Mouse (Mus musculus): ENCODE measurements around the gene Naxd. TPM values are rescaled to one million over a fixed set of nuclear protein-coding genes. Genes with fewer than 3 reads are reported as not detected.

Gene Naxd
- polyA plus RNA-seq, 1 experiment from 2014 or later, result 105 TPM

DNA sequence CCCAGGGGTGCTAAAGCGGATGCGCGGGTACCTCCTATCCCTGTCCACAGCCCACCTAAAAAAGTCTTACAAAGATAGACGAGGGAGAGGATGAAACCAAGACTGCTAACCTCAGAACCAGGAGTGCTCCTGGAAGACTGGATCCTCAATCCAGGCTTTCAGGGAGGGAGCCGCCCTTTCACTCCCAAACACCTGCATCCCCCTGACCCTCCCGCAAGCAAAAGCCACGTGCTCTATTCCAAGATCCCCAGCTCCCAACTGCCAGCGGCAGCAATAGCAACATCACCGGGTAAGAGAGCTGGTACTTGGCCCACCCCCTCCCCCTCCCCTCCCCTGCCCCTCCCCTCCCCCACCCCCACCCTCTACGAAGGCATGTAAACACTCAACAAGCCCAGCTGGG, 21.9 kb upstream of the Naxd start:
- ATAC-seq (ENCODE audit: insufficient read depth, low FRiP score, low read depth), result no peak
- H3K27ac ChIP-seq, result no peak overlapping the region
- H3K27me3 ChIP-seq (replicated peaks), result peaks cover 22% of the 10 kb centered on the region
- no peak overlapping the region for H3K9ac ChIP-seq
- 15% methylated on average over 9 of the region's 10 CpGs for WGBS
- no peak overlapping the region for H3K4me3 ChIP-seq (replicated peaks)
- H3K4me2 ChIP-seq, result no peak overlapping the region
- no peaks in the 10 kb centered on the region for H3K9me3 ChIP-seq
- peaks cover 33% of the 10 kb centered on the region for H3K4me1 ChIP-seq
- no peaks in the 10 kb centered on the region for H3K36me3 ChIP-seq

DNA sequence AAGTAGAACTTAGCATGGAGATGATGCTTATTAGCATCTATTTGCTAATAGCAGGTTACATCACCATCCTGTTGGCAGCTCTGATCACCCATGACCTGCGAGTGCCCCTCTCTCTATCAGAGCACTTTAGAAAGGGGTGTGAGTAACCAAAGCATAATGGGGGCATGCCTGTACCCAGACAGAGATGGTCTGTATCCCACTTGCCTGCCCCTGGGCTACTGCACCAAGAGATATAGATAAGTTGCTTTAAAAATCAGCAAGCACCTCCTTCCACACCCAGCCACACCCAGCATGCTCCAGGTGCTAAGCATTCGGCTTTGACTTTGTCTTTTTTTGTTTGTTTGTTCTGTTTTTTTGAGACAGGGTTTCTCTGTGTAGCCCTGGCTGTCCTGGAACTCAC, 21.4 kb upstream of the Naxd start:
- Histone ChIP-seq H3K36me3 (no peaks in the 10 kb centered on the region), H3K4me2 (peak overlapping the region; percentile 95; the same call in 1 of the 2 replicates), H3K27ac (no peak overlapping the region), H3K4me3 (replicated peaks) (no peak overlapping the region), H3K9ac (no peak overlapping the region), H3K9me3 (no peaks in the 10 kb centered on the region), H3K4me1 (peaks cover 33% of the 10 kb centered on the region), H3K27me3 (replicated peaks) (peaks cover 22% of the 10 kb centered on the region)
- no peak for ATAC-seq (ENCODE audit: insufficient read depth, low FRiP score, low read depth)
- 27% methylated on average over 2 of the region's 2 CpGs for WGBS

DNA sequence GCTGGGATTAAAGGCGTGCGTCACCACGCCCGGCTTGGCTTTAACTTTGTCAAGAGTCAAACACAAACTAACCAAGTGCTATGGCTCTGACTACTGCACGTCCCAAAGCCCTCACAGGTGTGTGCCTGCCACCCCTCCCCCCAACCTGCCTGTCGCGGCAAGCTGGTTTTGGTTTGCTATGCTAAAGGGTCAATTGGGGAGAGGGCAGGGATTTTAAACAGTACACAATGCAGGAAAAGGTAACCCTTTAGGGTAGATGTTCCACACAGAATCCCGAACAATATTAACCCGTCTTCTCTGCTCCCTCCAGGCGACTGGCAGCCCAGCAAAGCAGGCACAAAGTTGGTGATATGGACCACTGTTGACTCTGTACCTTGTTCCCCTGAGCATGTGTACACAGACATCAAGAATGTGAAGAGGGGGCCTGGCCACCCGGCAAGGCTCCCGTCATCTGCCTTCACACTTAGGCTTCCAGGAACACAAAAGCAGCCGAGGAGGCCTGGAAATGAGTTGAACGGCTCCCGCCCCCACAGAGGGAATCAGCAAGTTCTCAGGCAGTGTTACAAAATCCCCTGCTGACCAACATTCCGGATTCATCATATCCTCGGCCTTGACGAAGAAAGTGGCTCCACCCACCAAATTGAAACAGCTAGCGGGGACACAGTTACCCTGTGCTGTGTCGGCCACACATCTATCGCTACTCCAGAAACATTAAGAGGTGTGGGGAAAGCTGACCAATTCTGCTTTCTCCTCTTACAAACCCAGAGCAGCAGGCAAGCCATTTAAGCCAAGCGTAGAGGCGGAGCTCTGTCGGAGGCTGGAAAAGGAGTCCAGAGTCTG, 20.7 kb upstream of the Naxd start:
- no peaks in the 10 kb centered on the region for H3K9me3 ChIP-seq
- 10% methylated on average over 24 of the region's 24 CpGs for WGBS
- H3K9ac ChIP-seq, result no peak overlapping the region
- H3K27me3 ChIP-seq (replicated peaks), result peaks cover 22% of the 10 kb centered on the region
- H3K36me3 ChIP-seq, result no peaks in the 10 kb centered on the region
- peak overlapping the region; percentile 95 for H3K4me2 ChIP-seq
- no peak for ATAC-seq (ENCODE audit: insufficient read depth, low FRiP score, low read depth)
- peak overlapping the region; percentile 46; the same call in 1 of the 2 replicates for H3K27ac ChIP-seq
- peaks cover 35% of the 10 kb centered on the region for H3K4me1 ChIP-seq
- H3K4me3 ChIP-seq (replicated peaks), result peak overlapping the region; percentile 61

DNA sequence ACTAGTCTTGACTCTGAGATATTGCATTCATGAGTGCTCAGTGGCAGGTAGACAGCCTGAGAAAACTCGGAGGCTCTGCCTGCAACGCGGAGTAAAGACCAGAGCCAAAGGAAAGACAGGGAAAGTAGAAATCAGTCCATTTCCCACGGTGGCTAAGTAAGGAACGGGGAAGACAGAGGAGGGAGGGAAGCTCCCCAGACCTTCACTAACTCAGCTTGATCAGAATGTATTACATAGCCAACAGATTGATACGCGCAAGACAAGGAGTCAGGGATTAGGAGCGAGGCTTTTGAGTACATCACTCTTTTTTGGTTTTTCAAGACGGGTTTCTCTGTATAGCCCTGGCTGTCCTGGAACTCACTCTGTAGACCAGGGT, 20.1 kb upstream of the Naxd start:
- Histone ChIP-seq H3K27ac (peak overlapping the region; percentile 46; the same call in 1 of the 2 replicates), H3K4me1 (peaks cover 37% of the 10 kb centered on the region), H3K9me3 (no peaks in the 10 kb centered on the region), H3K36me3 (no peaks in the 10 kb centered on the region), H3K27me3 (replicated peaks) (peaks cover 22% of the 10 kb centered on the region), H3K4me2 (peak overlapping the region; percentile 95), H3K9ac (no peak overlapping the region), H3K4me3 (replicated peaks) (peak overlapping the region; percentile 61)
- ATAC-seq (ENCODE audit: insufficient read depth, low FRiP score, low read depth), result no peak
- 4% methylated on average over 9 of the region's 9 CpGs for WGBS

DNA sequence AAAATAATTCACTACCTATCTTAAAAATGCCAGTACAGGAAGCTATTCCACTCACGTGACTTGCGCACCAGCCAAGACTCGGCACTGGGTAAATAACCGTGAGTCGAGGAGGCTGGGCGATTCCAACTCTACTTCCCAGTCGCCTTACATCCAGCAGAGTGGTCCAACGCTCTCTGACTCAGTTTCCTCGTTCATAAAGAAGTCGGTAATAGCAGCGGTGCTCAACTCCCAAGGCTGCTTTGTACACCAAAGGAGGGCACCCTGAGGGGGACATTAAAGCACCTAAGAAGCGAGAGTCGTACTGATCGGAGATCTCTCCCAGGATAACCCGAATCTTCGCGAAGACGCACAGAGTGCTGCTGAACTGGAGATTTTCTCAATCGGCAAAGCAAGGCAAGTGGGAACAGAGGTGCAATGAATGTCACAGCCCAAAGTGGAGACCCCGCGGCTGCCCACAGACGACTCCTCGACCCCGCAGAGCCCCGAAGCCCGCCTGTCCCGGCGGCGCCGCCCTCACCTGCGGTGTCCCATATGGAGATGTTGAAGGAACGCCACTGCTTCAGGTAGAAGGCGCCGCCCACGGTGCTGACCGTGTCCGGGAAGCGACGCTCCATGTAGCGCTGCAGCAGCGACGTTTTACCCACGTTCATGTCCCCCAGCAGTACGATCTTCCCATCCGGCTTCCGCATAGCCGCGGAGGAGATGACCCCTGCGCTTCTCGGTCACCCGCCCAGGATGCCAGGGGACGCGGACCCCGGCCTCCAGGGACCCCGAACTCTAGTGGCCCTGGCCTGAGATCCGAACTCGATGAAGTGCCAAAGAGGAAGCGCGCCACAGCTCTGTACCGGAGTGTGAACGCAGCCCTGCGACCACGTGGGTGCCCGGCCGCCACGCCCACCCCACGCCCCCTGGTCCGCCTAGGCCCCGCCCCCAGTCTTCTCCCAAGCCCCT, 19.2 kb upstream of the Naxd start, which contains the start of gene Rab20:
Gene Rab20 (minus strand): TSS at position 900 of the 951 bp plus-strand sequence.
- H3K27ac ChIP-seq, result no peak within 1 kb of the TSS
- peak; percentile 67 for ATAC-seq (ENCODE audit: insufficient read depth, low FRiP score, low read depth)
- WGBS, result under 1% methylated on average over 69 of the region's 69 CpGs
- peaks cover 37% of the 10 kb centered on the region for H3K4me1 ChIP-seq
- H3K27me3 ChIP-seq (replicated peaks), result peaks cover 22% of the 10 kb centered on the region
- peak within 1 kb of the TSS; percentile 14; the same call in 1 of the 2 replicates for H3K9ac ChIP-seq
- peak within 1 kb of the TSS; percentile 95 for H3K4me2 ChIP-seq
- H3K36me3 ChIP-seq, result no peaks in the 10 kb centered on the region
- peak within 1 kb of the TSS; percentile 61 for H3K4me3 ChIP-seq (replicated peaks)
- no peaks in the 10 kb centered on the region for H3K9me3 ChIP-seq

DNA sequence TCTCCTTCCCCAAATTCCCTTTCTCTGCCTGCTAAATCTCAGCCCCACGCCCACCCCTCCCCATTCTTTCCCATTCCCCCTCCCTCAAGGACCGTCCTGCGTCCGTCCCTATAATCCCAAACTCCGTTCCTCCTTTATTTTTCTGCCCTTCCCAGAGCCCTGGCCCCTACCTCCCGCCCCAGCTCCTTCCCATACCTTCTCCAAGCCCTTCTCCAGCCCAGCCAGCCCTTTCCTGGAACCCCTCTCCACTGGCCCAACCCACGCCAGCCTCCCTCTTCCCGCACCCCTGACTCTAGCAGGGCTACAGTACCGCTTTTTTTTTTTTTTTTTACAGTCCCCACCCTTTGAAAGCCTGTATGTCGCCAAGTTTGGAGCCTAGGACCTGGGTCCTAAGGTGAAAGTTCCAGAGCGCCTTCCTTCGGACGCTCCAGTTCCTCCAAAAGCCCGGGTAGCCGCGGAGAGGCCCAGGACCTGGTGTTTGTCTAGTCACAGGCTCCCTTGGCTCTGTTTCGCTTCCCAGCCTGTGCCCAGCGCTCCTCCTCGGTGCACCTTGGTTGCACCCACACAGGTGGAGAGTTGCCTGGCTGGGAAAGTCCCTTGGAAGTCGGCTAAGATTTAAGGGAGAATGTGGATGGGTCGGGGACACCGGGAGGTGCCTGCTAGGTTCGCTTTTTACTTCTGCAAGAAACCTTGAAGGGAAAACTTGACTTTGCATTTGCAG, 18.3 kb upstream of the Naxd start:
- H3K27ac ChIP-seq, result no peak overlapping the region
- H3K9ac ChIP-seq, result no peak overlapping the region
- 9% methylated on average over 22 of the region's 23 CpGs for WGBS

DNA sequence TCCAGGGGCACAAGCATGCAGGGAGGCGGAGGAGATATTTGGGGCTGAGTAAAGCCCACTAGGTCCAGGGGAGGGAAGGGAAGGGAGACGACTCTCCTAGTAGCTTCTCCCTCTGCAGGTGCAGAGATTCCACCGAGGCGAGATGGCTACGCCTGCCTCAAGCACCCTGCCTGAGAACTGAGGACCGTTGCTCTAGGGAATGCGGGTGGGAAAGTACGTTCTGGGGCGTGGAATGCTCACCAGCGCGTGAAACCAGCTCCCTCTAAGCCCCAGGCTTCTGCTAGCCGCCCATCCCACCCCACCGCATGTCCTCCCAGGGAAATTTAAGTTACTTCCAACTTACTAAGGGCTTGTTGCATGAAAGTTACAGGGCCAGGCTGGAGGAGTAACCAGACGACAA, 17.7 kb upstream of the Naxd start:
- H3K9ac ChIP-seq, result no peak overlapping the region
- no peaks in the 10 kb centered on the region for H3K36me3 ChIP-seq
- no peak for ATAC-seq (ENCODE audit: insufficient read depth, low FRiP score, low read depth)
- H3K27ac ChIP-seq, result no peak overlapping the region
- no peak overlapping the region for H3K4me2 ChIP-seq
- H3K4me3 ChIP-seq (replicated peaks), result no peak overlapping the region
- H3K9me3 ChIP-seq, result no peaks in the 10 kb centered on the region
- WGBS, result 26% methylated on average over 14 of the region's 14 CpGs
- H3K27me3 ChIP-seq (replicated peaks), result peaks cover 22% of the 10 kb centered on the region
- peaks cover 30% of the 10 kb centered on the region for H3K4me1 ChIP-seq

More for the DNA sequence above, 18.3 kb upstream of the Naxd start:
- peak overlapping the region; percentile 95 for H3K4me2 ChIP-seq
- no peaks in the 10 kb centered on the region for H3K36me3 ChIP-seq
- peak overlapping the region; percentile 61 for H3K4me3 ChIP-seq (replicated peaks)
- H3K27me3 ChIP-seq (replicated peaks), result peaks cover 22% of the 10 kb centered on the region
- no peaks in the 10 kb centered on the region for H3K9me3 ChIP-seq
- peaks cover 30% of the 10 kb centered on the region for H3K4me1 ChIP-seq
- ATAC-seq (ENCODE audit: insufficient read depth, low FRiP score, low read depth), result peak; percentile 3; the same call in 1 of the 2 replicates

DNA sequence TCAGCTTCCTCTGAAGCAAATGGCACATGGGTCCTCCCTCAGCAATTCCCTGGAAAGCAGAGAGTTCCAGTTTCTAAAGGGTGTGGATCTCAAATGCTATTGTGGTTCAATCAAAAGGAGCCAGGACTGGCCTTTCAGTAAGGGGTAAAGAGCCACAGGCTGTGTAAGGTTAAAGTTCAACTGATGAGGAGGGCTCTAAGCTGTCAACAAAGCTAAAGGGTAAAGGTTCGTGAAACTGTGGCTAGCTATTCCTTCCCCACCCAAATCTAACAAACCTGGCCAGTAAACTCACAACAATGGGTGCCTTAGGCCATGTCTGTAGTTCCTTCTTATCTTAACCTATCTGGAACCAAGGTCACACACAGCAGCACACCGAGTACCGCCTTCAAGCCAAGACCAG, 15.4 kb upstream of the Naxd start:
- H3K4me1 ChIP-seq, result peaks cover 25% of the 10 kb centered on the region
- no peaks in the 10 kb centered on the region for H3K36me3 ChIP-seq
- H3K4me2 ChIP-seq, result no peak overlapping the region
- H3K9me3 ChIP-seq, result no peaks in the 10 kb centered on the region
- H3K9ac ChIP-seq, result no peak overlapping the region
- 59% methylated on average over 3 of the region's 3 CpGs for WGBS
- no peak overlapping the region for H3K27ac ChIP-seq
- no peak overlapping the region for H3K4me3 ChIP-seq (replicated peaks)
- H3K27me3 ChIP-seq (replicated peaks), result peaks cover 19% of the 10 kb centered on the region
- ATAC-seq (ENCODE audit: insufficient read depth, low FRiP score, low read depth), result no peak

DNA sequence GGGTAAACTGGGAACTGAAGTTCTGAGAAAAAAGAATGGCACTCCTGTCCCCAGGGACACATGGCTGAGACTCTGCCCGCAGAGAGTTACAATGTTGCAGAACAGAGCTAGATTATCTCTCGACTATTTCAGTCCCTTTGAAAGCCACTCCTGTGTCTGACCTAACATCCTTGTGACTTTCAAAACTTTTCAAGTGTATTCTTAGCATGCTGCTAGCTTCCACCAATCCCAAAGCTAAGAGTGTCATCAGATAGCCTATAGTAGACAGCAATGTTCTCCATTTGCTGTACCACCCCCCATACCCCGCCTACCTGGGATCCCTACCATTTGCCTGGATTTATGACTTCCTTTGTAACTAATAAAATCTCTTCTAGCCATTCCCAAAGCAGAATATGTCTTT, 14.8 kb upstream of the Naxd start:
- no peak for ATAC-seq (ENCODE audit: insufficient read depth, low FRiP score, low read depth)
- Histone ChIP-seq H3K36me3 (no peaks in the 10 kb centered on the region), H3K9ac (no peak overlapping the region), H3K27ac (no peak overlapping the region), H3K27me3 (replicated peaks) (peaks cover 19% of the 10 kb centered on the region), H3K9me3 (no peaks in the 10 kb centered on the region), H3K4me1 (peaks cover 22% of the 10 kb centered on the region), H3K4me2 (no peak overlapping the region), H3K4me3 (replicated peaks) (no peak overlapping the region)
- 64% methylated on average over 3 of the region's 3 CpGs for WGBS

DNA sequence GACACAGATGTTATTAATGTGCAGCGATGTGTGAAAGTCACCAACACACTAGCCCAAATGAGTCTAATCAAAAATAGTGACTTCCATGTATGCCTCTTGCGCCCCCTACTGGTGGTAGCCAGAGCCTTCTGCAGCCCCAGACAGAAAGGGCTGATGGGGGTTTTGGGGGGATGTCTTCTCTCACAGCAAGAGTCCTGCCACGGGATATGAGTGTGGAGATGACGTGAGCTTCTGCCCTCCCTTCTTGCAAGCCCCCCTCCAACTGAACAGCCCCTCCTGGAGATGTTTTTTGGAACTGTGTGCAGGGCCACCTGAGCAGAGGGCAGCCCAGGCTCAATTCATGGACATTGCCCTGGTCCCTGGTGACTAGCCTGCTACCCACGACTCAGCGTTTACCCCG, 11.2 kb upstream of the Naxd start:
- Histone ChIP-seq H3K9ac (no peak overlapping the region), H3K27me3 (replicated peaks) (no peaks in the 10 kb centered on the region), H3K27ac (no peak overlapping the region), H3K36me3 (no peaks in the 10 kb centered on the region), H3K4me2 (no peak overlapping the region), H3K4me1 (0 out of 2 replicates have a peak, but pooled peaks cover 4% of the 10 kb centered on the region), H3K4me3 (replicated peaks) (no peak overlapping the region), H3K9me3 (no peaks in the 10 kb centered on the region)
- 23% methylated on average over 7 of the region's 7 CpGs for WGBS
- no peak for ATAC-seq (ENCODE audit: insufficient read depth, low FRiP score, low read depth)

DNA sequence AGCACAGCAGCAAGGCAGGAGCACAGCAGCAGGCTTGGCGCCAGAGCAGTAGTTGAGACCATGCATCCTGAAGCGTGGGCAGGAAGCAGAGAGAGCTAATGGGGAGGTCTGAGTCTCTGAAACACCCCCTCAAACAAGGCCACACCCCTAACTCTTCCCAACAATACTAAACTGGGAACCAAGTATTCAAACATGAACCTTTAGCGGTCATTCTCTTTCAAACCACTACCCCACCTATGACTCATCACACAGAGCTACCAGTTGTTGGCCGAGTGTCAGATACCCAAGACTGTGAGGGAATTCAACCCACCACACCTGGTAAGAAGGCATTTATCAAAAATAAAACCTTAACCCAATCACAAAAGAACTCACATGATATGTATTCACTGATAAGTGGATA, 10.1 kb upstream of the Naxd start:
- Histone ChIP-seq H3K4me2 (no peak overlapping the region), H3K9me3 (no peaks in the 10 kb centered on the region), H3K9ac (no peak overlapping the region), H3K27ac (no peak overlapping the region), H3K4me3 (replicated peaks) (no peak overlapping the region), H3K36me3 (no peaks in the 10 kb centered on the region), H3K27me3 (replicated peaks) (no peaks in the 10 kb centered on the region), H3K4me1 (no peaks in the 10 kb centered on the region)
- 55% methylated on average over 4 of the region's 4 CpGs for WGBS
- ATAC-seq (ENCODE audit: insufficient read depth, low FRiP score, low read depth), result no peak
